Mouse (Mus musculus) ES-Bruce4 (cell line): ENCODE data around the gene Tfap2a.

Source experiments
- CTCF ChIP-seq: IDR thresholded peaks from one replicate; pipeline ENCODE4 v1.8.1; 2011; ENCODE audit warnings: low read depth, low read length
- EP300 ChIP-seq: IDR thresholded peaks from 2 replicates; pipeline ENCODE4 v1.6.1; 2011; ENCODE audit warnings: low read depth, low read length; ENCODE audit not compliant: insufficient read depth
- POLR2A ChIP-seq: IDR thresholded peaks from one replicate; pipeline ENCODE4 v1.8.1; 2011; ENCODE audit warnings: low read length; ENCODE audit not compliant: insufficient read depth

DNA sequence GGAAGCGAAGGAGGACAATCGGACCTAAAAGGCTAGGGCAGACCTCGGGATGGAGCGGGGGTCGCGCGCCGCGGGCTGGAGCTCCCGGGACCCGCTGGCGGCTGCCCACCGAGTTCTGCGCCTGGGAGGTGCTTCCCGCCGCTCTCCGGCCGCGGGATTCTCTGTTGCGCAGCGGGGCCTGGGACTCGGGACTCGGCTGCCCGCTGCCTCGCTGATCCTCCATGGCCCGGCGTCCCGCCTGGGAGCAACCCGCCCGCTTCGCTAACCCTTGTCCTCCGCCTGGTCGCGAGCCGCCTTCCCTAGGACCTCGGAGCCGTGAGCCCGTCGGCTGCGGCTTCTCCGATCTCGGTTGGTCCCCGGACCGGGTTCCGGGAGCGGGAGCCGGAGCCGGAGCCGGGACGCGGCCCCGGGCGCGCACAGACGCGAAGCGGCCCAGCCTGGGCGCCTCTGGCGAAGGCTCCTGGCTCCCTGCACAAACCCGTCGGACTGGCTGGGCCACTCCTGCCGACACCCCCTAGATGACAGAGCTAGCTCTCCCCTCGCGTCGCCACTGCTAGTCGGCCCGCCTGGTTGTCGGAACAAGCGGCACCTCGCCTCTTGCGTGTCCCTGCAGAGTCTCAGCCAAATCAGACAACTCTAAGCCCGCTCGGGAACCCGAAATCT, 6.9 kb downstream of the Tfap2a start:
- TF ChIP-seq POLR2A (no peak), CTCF (no peak), EP300 (0 out of 2 replicates have a peak, but pooled peaks have one; percentile 41)
